Mouse (Mus musculus): ENCODE data around the gene Reep1. TPM values are rescaled to one million over a fixed set of nuclear protein-coding genes. Genes with fewer than 3 reads are reported as not detected.
A peak's percentile ranks its signal among the peaks of the same experiment; 100 is the strongest.

Reep1 gene
- 277 and 312 TPM in 2 replicates for polyA plus RNA-seq (2015; fragmentation: Nextera tagmentation; extraction: Ambion mirVana)

DNA sequence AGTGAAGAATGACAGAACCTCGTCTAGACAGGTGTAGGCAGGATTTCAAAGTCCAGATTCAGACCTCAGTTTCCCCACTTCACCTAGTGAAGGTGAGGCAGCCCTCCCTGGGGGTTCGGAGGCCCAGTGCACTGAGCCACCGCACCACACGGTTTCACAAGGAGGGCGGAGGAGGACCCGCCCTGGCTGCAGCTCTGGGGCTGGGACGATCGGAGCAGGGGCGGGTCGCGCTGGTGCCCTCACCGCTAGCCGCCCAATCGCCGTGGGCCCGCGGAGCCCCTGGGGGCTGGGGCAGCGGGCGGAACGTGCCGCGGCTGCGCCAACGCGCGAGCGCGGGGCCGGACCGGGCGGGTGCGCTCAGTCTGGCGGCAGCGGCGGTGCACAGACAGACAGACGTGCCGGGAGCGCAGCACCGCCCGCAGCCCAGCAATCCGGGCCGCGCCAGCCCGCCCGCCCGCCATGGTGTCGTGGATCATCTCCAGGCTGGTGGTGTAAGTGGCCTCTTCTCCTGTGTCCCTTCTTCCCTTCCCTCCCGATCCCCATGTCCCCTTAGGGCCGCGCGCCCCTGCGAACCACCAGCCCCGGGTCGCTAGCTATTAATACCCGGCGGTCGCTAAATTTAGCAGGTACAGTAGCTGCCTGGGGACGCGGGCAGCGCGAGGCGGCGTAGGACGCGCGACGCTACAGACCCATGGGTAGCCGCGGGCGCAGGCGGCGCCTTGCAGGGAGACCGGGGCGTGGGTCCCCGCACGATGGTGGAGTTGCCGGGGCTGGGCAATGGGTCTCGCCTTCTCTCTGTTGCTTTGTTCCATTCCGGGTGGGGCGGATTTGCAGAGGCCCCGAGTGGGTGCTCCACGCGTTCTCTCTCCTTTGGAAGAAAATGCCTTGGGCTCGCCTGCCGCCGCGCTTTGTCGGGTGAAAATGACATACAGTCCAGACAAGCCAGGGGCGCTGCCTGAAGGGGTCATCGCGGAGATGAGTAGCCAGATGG, at the start of gene Reep1:
Gene Reep1, plus strand, starts transcription at position 51 of the 991 bp plus-strand sequence.
- Histone ChIP-seq H3K27me3 (no peaks in the 10 kb centered on the region), H3K4me3 (peak within 1 kb of the TSS; percentile 65), H3K27ac (replicated peaks) (peak within 1 kb of the TSS; percentile 92), H3K9me3 (no peaks in the 10 kb centered on the region), H3K4me1 (replicated peaks) (peaks cover 35% of the 10 kb centered on the region), H3K4me2 (peak within 1 kb of the TSS; percentile 67), H3K36me3 (0 out of 2 replicates have a peak, but pooled peaks cover 6% of the 10 kb centered on the region), H3K9ac (peak within 1 kb of the TSS; percentile 86)
- WGBS: under 1% methylated on average over 83 of the region's 91 CpGs
- peak; percentile 90 for ATAC-seq (ENCODE audit: low FRiP score, low read depth)

DNA sequence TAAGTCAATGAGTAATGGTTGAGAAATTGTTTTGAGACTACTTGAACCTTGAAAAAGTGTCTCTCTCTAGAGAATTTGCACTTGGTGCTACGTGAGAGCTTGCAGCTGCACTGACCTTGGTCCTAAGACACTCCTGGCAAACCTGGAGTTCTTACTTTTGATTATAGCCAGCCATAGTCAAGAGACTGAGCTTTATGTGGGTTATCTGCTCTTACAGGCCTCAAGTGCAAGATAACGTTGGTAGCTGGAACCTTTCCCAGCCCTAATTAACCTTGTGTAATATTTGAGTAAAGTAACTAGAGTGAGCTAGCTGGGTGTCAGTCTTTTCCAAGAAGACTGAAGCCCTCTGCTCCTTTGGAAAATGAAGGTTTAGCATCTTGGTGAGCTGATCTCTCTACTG, 49.1 kb upstream of the Reep1 start:
- Histone ChIP-seq H3K9ac (no peak overlapping the region), H3K27ac (replicated peaks) (no peak overlapping the region), H3K4me2 (no peak overlapping the region), H3K4me3 (no peak overlapping the region), H3K36me3 (no peaks in the 10 kb centered on the region), H3K4me1 (replicated peaks) (no peaks in the 10 kb centered on the region), H3K9me3 (no peaks in the 10 kb centered on the region), H3K27me3 (no peaks in the 10 kb centered on the region)
- no peak for ATAC-seq (ENCODE audit: low FRiP score, low read depth)
- WGBS: 79% methylated on average over 2 of the region's 2 CpGs

DNA sequence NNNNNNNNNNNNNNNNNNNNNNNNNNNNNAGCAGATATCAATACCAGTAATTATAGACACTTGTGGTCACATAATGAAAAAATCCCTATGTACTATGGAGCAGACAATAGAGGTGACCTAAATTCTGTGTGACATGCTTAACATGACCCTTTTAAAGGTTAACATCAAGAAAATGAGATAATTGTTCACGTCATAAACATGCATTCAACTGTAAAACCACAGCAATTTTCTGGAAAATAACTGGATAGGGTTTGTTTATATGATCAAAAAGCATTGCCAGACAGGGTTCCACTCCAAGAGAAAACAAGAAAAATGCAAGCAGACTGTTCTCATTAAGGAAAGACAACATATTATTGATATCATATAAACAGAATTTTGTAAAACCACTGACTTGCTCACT, 42.9 kb upstream of the Reep1 start:
- no peaks in the 10 kb centered on the region for H3K9me3 ChIP-seq
- no peak overlapping the region for H3K27ac ChIP-seq (replicated peaks)
- H3K9ac ChIP-seq: no peak overlapping the region
- H3K4me1 ChIP-seq (replicated peaks): no peaks in the 10 kb centered on the region
- 72% methylated on average over 1 of the region's 1 CpGs for WGBS
- H3K36me3 ChIP-seq: no peaks in the 10 kb centered on the region
- ATAC-seq (ENCODE audit: low FRiP score, low read depth): no peak
- no peaks in the 10 kb centered on the region for H3K27me3 ChIP-seq
- no peak overlapping the region for H3K4me3 ChIP-seq
- H3K4me2 ChIP-seq: no peak overlapping the region

DNA sequence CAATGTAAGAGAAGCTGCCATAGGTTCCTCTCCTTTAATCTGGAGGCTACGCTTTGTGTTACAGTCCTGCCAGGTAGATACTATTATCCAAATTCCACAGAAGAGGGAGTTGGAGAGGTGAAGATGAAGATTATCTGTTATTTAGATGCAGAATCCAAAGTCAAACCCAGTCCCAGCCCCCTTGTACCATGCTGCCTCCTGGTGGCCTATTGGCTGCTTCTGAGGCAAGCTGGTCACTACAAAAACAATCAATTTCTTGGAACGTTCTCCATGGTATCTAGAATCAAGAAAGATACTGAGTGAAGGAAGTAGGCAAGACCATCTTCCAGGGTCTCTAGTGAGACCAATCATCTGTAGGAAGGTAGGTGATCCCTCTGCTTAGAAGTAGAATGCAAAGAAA, 34.2 kb upstream of the Reep1 start:
- no peak overlapping the region for H3K9ac ChIP-seq
- ATAC-seq (ENCODE audit: low FRiP score, low read depth): no peak
- H3K27me3 ChIP-seq: no peaks in the 10 kb centered on the region
- H3K9me3 ChIP-seq: no peaks in the 10 kb centered on the region
- WGBS: 68% methylated on average over 2 of the region's 2 CpGs
- no peaks in the 10 kb centered on the region for H3K36me3 ChIP-seq
- H3K27ac ChIP-seq (replicated peaks): no peak overlapping the region
- H3K4me2 ChIP-seq: no peak overlapping the region
- no peak overlapping the region for H3K4me3 ChIP-seq
- H3K4me1 ChIP-seq (replicated peaks): no peaks in the 10 kb centered on the region

DNA sequence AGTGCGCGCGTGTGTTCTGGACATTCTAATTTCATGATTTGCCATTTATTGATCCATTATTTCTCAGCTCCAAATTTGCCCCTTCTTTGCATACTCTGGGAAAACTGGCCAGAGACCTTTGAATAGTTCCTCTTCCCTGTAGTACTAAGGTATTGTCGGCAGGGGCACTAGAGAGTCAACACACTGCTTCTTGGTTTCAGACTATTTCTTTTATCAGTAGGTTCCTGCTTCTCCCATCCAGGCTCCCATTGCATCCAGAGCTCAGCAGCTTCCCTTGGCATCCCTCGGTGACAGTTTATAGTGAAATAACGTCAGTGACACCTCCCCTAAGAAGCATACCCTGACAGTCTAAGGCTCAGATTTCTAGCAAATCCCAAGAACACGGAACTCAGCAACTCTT, 28.5 kb upstream of the Reep1 start:
- no peaks in the 10 kb centered on the region for H3K9me3 ChIP-seq
- no peaks in the 10 kb centered on the region for H3K27me3 ChIP-seq
- 63% methylated on average over 7 of the region's 7 CpGs for WGBS
- H3K4me2 ChIP-seq: no peak overlapping the region
- no peaks in the 10 kb centered on the region for H3K4me1 ChIP-seq (replicated peaks)
- no peak overlapping the region for H3K4me3 ChIP-seq
- no peaks in the 10 kb centered on the region for H3K36me3 ChIP-seq
- ATAC-seq (ENCODE audit: low FRiP score, low read depth): no peak
- H3K27ac ChIP-seq (replicated peaks): no peak overlapping the region
- H3K9ac ChIP-seq: no peak overlapping the region

DNA sequence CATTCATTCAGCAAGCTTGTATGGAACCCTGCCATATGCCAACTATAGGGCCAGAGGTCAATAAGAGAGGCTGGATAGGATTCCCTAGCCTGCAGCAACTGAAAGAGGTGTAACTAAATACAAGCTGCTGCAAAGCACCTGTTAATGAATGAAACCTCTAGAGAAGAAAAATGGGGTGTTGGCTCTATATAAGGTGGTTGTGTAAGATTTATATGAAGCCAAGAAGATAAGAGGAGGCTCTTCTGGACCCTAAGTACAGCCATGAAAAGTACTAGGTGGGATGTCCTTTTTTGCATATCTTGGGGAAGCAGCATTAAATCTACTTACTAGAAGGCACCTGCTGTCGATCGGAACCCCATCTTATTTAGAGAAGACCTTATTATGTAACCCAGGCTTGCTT, 12.2 kb upstream of the Reep1 start:
- H3K27ac ChIP-seq (replicated peaks): no peak overlapping the region
- 95% methylated on average over 2 of the region's 2 CpGs for WGBS
- H3K4me2 ChIP-seq: no peak overlapping the region
- no peaks in the 10 kb centered on the region for H3K9me3 ChIP-seq
- H3K4me1 ChIP-seq (replicated peaks): no peaks in the 10 kb centered on the region
- no peak overlapping the region for H3K9ac ChIP-seq
- no peaks in the 10 kb centered on the region for H3K36me3 ChIP-seq
- no peaks in the 10 kb centered on the region for H3K27me3 ChIP-seq
- ATAC-seq (ENCODE audit: low FRiP score, low read depth): no peak
- H3K4me3 ChIP-seq: no peak overlapping the region

DNA sequence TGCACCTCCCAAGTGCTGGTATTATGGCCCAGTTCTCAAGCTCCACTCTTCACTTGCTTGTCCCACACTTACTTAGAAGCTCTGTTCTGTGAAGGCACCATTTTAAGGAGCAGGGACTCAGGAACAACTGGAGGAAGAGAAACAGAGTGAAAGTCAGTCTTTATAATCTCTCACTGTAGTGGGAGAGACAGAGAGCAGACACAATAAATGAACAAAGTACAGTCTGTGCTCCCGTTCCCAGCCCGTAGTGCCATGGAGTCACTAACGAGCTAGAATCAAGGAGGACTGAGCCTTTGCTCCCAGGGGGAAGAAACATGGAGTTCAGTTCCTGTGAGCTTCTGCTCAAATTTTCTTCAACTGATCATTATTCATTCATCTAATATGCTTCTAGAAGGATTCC, 11.8 kb upstream of the Reep1 start:
- no peak for ATAC-seq (ENCODE audit: low FRiP score, low read depth)
- WGBS: 72% methylated on average over 3 of the region's 3 CpGs
- Histone ChIP-seq H3K27me3 (no peaks in the 10 kb centered on the region), H3K36me3 (no peaks in the 10 kb centered on the region), H3K4me1 (replicated peaks) (no peaks in the 10 kb centered on the region), H3K27ac (replicated peaks) (no peak overlapping the region), H3K4me3 (no peak overlapping the region), H3K4me2 (no peak overlapping the region), H3K9ac (no peak overlapping the region), H3K9me3 (no peaks in the 10 kb centered on the region)

DNA sequence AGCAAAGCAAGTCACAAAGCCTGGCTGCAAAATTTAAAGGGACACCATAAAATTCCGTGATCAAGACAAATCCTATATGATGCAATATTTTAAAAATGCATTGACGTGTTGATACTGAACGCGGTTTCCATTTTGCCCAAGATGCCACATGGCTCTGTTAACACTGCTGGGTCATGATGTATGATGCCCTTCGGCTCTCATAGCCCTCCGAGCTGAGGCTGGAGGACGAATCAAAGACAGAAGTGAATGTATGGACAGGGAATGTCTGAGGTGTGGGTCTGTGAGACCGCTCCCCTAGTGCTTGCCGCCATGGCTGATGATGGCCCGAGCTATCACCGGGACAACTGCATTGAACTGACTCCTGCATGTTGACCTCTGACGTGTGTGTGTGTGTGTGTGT, 490 bp upstream of the Reep1 start:
- no peaks in the 10 kb centered on the region for H3K9me3 ChIP-seq
- H3K4me1 ChIP-seq (replicated peaks): peaks cover 32% of the 10 kb centered on the region
- WGBS: 70% methylated on average over 12 of the region's 12 CpGs
- no peaks in the 10 kb centered on the region for H3K27me3 ChIP-seq
- H3K4me3 ChIP-seq: peak overlapping the region; percentile 65
- 0 out of 2 replicates have a peak, but pooled peaks have one; percentile 14 for ATAC-seq (ENCODE audit: low FRiP score, low read depth)
- peak overlapping the region; percentile 67 for H3K4me2 ChIP-seq
- H3K36me3 ChIP-seq: 0 out of 2 replicates have a peak, but pooled peaks cover 6% of the 10 kb centered on the region
- peak overlapping the region; percentile 3; the same call in 1 of the 2 replicates for H3K27ac ChIP-seq (replicated peaks)
- H3K9ac ChIP-seq: no peak overlapping the region; the same call in 1 of the 2 replicates

DNA sequence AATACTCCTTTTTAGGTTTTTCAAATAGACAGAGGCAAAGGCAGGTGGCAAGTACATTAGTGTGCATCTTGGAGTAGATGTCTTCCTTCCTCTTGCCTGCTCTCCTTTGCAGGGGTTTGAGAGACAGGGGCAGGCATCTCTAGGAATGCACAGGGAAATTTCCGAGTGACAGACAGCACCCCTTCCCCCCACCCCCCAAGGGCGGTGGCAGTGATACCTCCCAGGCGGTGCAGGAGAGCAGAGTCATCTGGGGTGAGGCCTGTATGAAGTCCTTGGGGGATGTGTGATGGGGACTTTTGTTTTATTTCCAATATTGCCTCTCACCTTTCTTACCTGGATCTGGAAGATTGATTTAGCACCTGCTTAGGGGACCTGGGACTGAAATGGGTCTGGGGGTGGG, 1.2 kb downstream of the Reep1 start:
- Histone ChIP-seq H3K36me3 (0 out of 2 replicates have a peak, but pooled peaks cover 6% of the 10 kb centered on the region), H3K27me3 (no peaks in the 10 kb centered on the region), H3K4me2 (peak overlapping the region; percentile 67), H3K4me1 (replicated peaks) (peaks cover 35% of the 10 kb centered on the region), H3K9me3 (no peaks in the 10 kb centered on the region), H3K27ac (replicated peaks) (peak overlapping the region; percentile 92), H3K9ac (peak overlapping the region; percentile 86), H3K4me3 (peak overlapping the region; percentile 65)
- WGBS: 2% methylated on average over 3 of the region's 3 CpGs
- ATAC-seq (ENCODE audit: low FRiP score, low read depth): peak; percentile 15

DNA sequence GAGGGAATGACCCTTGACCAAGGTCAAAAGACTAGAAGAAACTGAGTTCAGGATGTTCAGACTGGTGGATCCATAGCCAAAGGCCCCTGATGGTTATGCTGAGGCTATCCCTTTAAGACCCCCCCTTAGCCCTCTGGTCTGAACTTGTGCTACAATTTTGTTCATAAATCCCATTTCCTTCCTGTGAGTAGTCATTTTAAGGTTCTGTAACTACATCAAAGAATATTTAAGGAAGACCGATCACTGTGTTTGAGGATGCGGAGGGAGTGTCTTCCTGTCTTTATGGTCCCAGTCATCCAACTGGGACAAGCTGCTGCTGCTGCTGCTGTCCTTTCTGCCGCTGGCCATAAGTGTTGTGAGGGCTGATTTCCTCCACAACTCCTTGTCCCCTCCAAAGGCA, 3.0 kb downstream of the Reep1 start:
- WGBS: 96% methylated on average over 3 of the region's 3 CpGs
- no peak overlapping the region for H3K4me3 ChIP-seq
- H3K4me1 ChIP-seq (replicated peaks): peaks cover 46% of the 10 kb centered on the region
- H3K27ac ChIP-seq (replicated peaks): 0 out of 2 replicates have a peak overlapping the region, but pooled peaks have one; percentile 20
- ATAC-seq (ENCODE audit: low FRiP score, low read depth): no peak
- 0 out of 2 replicates have a peak, but pooled peaks cover 6% of the 10 kb centered on the region for H3K36me3 ChIP-seq
- H3K9ac ChIP-seq: no peak overlapping the region
- H3K4me2 ChIP-seq: peak overlapping the region; percentile 67
- H3K9me3 ChIP-seq: no peaks in the 10 kb centered on the region
- no peaks in the 10 kb centered on the region for H3K27me3 ChIP-seq

DNA sequence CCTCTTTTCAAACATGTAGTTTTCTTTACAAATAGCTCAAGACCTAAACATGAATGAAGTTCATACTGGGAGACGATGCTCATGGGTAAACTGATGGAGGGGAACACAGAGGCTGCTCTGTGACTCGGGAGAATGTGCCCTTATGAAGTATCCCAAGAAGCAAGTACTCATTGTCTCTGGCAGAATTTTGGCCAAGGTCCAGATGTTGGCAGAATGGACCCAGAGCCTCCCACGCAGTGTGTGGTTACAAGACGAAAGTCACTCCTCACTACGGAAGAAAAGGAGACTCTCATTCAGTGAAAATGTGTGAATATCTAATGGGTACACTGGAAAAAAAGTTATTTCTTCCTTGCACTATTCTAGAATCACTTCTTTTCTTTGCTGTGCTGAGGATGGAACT, 3.8 kb downstream of the Reep1 start:
- Histone ChIP-seq H3K4me2 (no peak overlapping the region), H3K36me3 (0 out of 2 replicates have a peak, but pooled peaks cover 6% of the 10 kb centered on the region), H3K9me3 (no peaks in the 10 kb centered on the region), H3K4me3 (no peak overlapping the region), H3K27ac (replicated peaks) (no peak overlapping the region), H3K4me1 (replicated peaks) (peaks cover 53% of the 10 kb centered on the region), H3K9ac (no peak overlapping the region), H3K27me3 (no peaks in the 10 kb centered on the region)
- ATAC-seq (ENCODE audit: low FRiP score, low read depth): no peak
- 57% methylated on average over 5 of the region's 5 CpGs for WGBS

DNA sequence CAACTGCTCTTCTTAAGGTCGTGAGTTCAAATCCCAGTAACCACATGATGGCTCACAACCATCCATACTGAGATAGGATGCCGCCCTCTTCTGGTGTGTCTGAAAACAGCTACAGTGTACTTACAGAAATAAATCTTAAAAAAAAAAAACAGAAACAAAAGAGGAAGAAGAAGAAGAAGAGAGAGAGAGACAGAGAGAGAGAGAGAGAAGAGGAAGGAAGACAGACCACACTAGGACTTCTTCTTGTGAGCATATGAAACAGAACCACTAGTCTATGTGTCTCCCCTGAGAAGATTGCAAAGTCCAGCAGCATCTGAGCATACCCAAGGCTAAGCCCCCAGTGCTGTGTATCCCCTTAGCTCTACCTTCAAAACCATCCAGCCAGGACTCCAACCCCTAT, 6.2 kb downstream of the Reep1 start:
- no peaks in the 10 kb centered on the region for H3K27me3 ChIP-seq
- no peak overlapping the region for H3K4me2 ChIP-seq
- peaks cover 49% of the 10 kb centered on the region for H3K4me1 ChIP-seq (replicated peaks)
- no peaks in the 10 kb centered on the region for H3K9me3 ChIP-seq
- ATAC-seq (ENCODE audit: low FRiP score, low read depth): no peak
- no peak overlapping the region for H3K27ac ChIP-seq (replicated peaks)
- WGBS: 86% methylated on average over 2 of the region's 2 CpGs
- H3K36me3 ChIP-seq: 0 out of 2 replicates have a peak, but pooled peaks cover 6% of the 10 kb centered on the region
- H3K9ac ChIP-seq: no peak overlapping the region
- H3K4me3 ChIP-seq: no peak overlapping the region
